Mouse (Mus musculus): ENCODE measurements at regions not wholly inside any gene's neighbourhood (a gene's known extent, or its start where the extent isn't known, plus 50 kb on each side); places are given as distances from the start of the nearest gene placed in this dataset.

GRCm38 (mm10) chr2:178715500-178716245, 285.3 kb downstream of the Cdh26 start:
- WGBS, result 84% methylated on average over 5 of the region's 5 CpGs
- no peaks in the 10 kb centered on the region for H3K4me1 ChIP-seq (ENCODE audit: control insufficient read depth, insufficient read depth, low read length)
- no peak for DNase-seq
- TF ChIP-seq POLR2A (IDR thresholded peaks at IDR 0.05; ENCODE audit: borderline replicate concordance, extremely low read depth, low read depth, low read length) (no peak), CTCF (IDR thresholded peaks at IDR 0.05; ENCODE audit: insufficient read depth, low read length) (no peak)
- no peak overlapping the region for H3K4me3 ChIP-seq (replicated peaks; ENCODE audit: extremely low read depth, low read depth, low read length)

- H3K4me3 ChIP-seq (replicated peaks; ENCODE audit: extremely low read depth, low read depth, low read length), result no peak overlapping the region
- no peak for DNase-seq
- WGBS, result 65% methylated on average over 5 of the region's 5 CpGs
- no peak for TF ChIP-seq CTCF (IDR thresholded peaks at IDR 0.05; ENCODE audit: insufficient read depth, low read length)
- no peak for TF ChIP-seq POLR2A (IDR thresholded peaks at IDR 0.05; ENCODE audit: borderline replicate concordance, extremely low read depth, low read depth, low read length)
- H3K4me1 ChIP-seq (ENCODE audit: control insufficient read depth, insufficient read depth, low read length), result no peaks in the 10 kb centered on the region
Observed at GRCm38 (mm10) chr2:178718048-178718447, 287.7 kb downstream of the Cdh26 start.

- TF ChIP-seq POLR2A (IDR thresholded peaks at IDR 0.05; ENCODE audit: borderline replicate concordance, extremely low read depth, low read depth, low read length) (no peak), CTCF (IDR thresholded peaks at IDR 0.05; ENCODE audit: insufficient read depth, low read length) (no peak)
- 45% methylated on average over 3 of the region's 3 CpGs for WGBS
- DNase-seq, result no peak
- no peak overlapping the region for H3K4me3 ChIP-seq (replicated peaks; ENCODE audit: extremely low read depth, low read depth, low read length)
- no peaks in the 10 kb centered on the region for H3K4me1 ChIP-seq (ENCODE audit: control insufficient read depth, insufficient read depth, low read length)
Observed at GRCm38 (mm10) chr2:178723455-178723854, 293.1 kb downstream of the Cdh26 start.

GRCm38 (mm10) chr2:178724228-178724627, 293.9 kb downstream of the Cdh26 start:
- 4% methylated on average over 5 of the region's 5 CpGs for WGBS
- DNase-seq, result no peak
- TF ChIP-seq POLR2A (IDR thresholded peaks at IDR 0.05; ENCODE audit: borderline replicate concordance, extremely low read depth, low read depth, low read length), result no peak
- TF ChIP-seq CTCF (IDR thresholded peaks at IDR 0.05; ENCODE audit: insufficient read depth, low read length), result no peak
- H3K4me3 ChIP-seq (replicated peaks; ENCODE audit: extremely low read depth, low read depth, low read length), result no peak overlapping the region
- H3K4me1 ChIP-seq (ENCODE audit: control insufficient read depth, insufficient read depth, low read length), result no peaks in the 10 kb centered on the region

- Histone ChIP-seq H3K4me1 (ENCODE audit: control insufficient read depth, insufficient read depth, low read length) (no peaks in the 10 kb centered on the region), H3K4me3 (replicated peaks; ENCODE audit: extremely low read depth, low read depth, low read length) (no peak overlapping the region)
- no peak for DNase-seq
- 7% methylated on average over 17 of the region's 17 CpGs for WGBS
- TF ChIP-seq CTCF (IDR thresholded peaks at IDR 0.05; ENCODE audit: insufficient read depth, low read length) (no peak), POLR2A (IDR thresholded peaks at IDR 0.05; ENCODE audit: borderline replicate concordance, extremely low read depth, low read depth, low read length) (no peak)
Observed at GRCm38 (mm10) chr2:178727930-178728793, 297.8 kb downstream of the Cdh26 start.

GRCm38 (mm10) chr2:178728794-178729120, 298.4 kb downstream of the Cdh26 start:
- no peak overlapping the region for H3K4me3 ChIP-seq (replicated peaks; ENCODE audit: extremely low read depth, low read depth, low read length)
- WGBS, result 10% methylated on average over 7 of the region's 7 CpGs
- no peak for TF ChIP-seq POLR2A (IDR thresholded peaks at IDR 0.05; ENCODE audit: borderline replicate concordance, extremely low read depth, low read depth, low read length)
- no peak for TF ChIP-seq CTCF (IDR thresholded peaks at IDR 0.05; ENCODE audit: insufficient read depth, low read length)
- H3K4me1 ChIP-seq (ENCODE audit: control insufficient read depth, insufficient read depth, low read length), result no peaks in the 10 kb centered on the region
- DNase-seq, result no peak

- TF ChIP-seq POLR2A (IDR thresholded peaks at IDR 0.05; ENCODE audit: borderline replicate concordance, extremely low read depth, low read depth, low read length) (no peak), CTCF (IDR thresholded peaks at IDR 0.05; ENCODE audit: insufficient read depth, low read length) (no peak)
Observed at GRCm38 (mm10) chr2:178735099-178735498, 304.8 kb downstream of the Cdh26 start.

GRCm38 (mm10) chr2:178744617-178745016, 314.3 kb downstream of the Cdh26 start:
- WGBS, result 56% methylated on average over 4 of the region's 4 CpGs
- TF ChIP-seq POLR2A (IDR thresholded peaks at IDR 0.05; ENCODE audit: borderline replicate concordance, extremely low read depth, low read depth, low read length), result no peak
- no peak for TF ChIP-seq CTCF (IDR thresholded peaks at IDR 0.05; ENCODE audit: insufficient read depth, low read length)
- no peak for DNase-seq

More at GRCm38 (mm10) chr2:178735099-178735498, 304.8 kb downstream of the Cdh26 start:
- DNase-seq, result no peak
- WGBS, result 2% methylated on average over 2 of the region's 2 CpGs
- Histone ChIP-seq H3K4me1 (ENCODE audit: control insufficient read depth, insufficient read depth, low read length) (no peaks in the 10 kb centered on the region), H3K4me3 (replicated peaks; ENCODE audit: extremely low read depth, low read depth, low read length) (no peak overlapping the region)

GRCm38 (mm10) chr2:178745296-178746015, 315.1 kb downstream of the Cdh26 start:
- Histone ChIP-seq H3K4me1 (ENCODE audit: control insufficient read depth, insufficient read depth, low read length) (no peaks in the 10 kb centered on the region), H3K4me3 (replicated peaks; ENCODE audit: extremely low read depth, low read depth, low read length) (no peak overlapping the region)
- DNase-seq, result no peak
- WGBS, result 61% methylated on average over 14 of the region's 14 CpGs
- TF ChIP-seq POLR2A (IDR thresholded peaks at IDR 0.05; ENCODE audit: borderline replicate concordance, extremely low read depth, low read depth, low read length) (no peak), CTCF (IDR thresholded peaks at IDR 0.05; ENCODE audit: insufficient read depth, low read length) (no peak)

More at GRCm38 (mm10) chr2:178744617-178745016, 314.3 kb downstream of the Cdh26 start:
- H3K4me1 ChIP-seq (ENCODE audit: control insufficient read depth, insufficient read depth, low read length), result no peaks in the 10 kb centered on the region
- H3K4me3 ChIP-seq (replicated peaks; ENCODE audit: extremely low read depth, low read depth, low read length), result no peak overlapping the region
